Mouse (Mus musculus): ENCODE measurements around the gene Ttf1.

Gene Ttf1

GRCm38 (mm10) chr2:29130118-29130899 is 70.2 kb downstream of the Ttf1 start:
- DNase-seq = no peak

GRCm38 (mm10) chr2:29135161-29135560 is 75.1 kb downstream of the Ttf1 start:
- DNase-seq = no peak

All from kidney, adult 8-10 months (tissue).